Mouse (Mus musculus): ENCODE results near the gene Pepd.

GRCm38 (mm10) chr7:34936347-34936746, 24.2 kb downstream of the Pepd start:
- TF ChIP-seq CHD2 (IDR thresholded peaks at IDR 0.05; ENCODE audit: low read depth, low read length) (no peak), MAFK (IDR thresholded peaks at IDR 0.05; ENCODE audit: insufficient read depth, low read depth, low read length) (no peak), HCFC1 (IDR thresholded peaks at IDR 0.05; ENCODE audit: borderline replicate concordance, insufficient read depth, low read length) (no peak), ZNF384 (IDR thresholded peaks at IDR 0.05; ENCODE audit: low read depth, low read length) (no peak)

All from ES-E14 (cell line).